Mouse (Mus musculus) kidney, postnatal 36 days (tissue): ENCODE data around the gene Brpf1.

ENCODE experiments used
- DNase-seq, 2 experiments: peaks; one replicate each; pipeline ENCODE4 v3.0.0; 2021 to 2022; ENCODE audit warnings: mixed read lengths in 2 of 2

The Brpf1 gene

DNA sequence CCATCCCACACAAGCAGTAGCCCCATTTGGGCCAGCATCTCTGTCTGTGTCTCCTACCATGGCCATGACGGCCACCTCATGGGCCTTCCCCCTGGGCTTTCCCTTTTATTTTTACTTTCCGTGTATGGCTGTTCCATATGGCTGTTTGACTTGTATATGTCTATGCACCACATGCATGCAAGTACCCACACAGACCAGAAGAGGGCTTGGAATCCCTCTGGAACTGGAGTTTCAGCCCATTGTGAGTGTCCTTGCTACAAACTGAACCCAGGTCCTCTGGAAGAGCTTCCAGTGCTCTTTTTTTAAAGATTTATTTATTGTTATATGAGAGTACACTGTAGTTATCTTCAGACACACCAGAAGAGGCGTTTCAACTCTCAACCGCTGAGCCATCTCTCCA lies 54.5 kb downstream of the Brpf1 start:
- DNase-seq: no peak

DNA sequence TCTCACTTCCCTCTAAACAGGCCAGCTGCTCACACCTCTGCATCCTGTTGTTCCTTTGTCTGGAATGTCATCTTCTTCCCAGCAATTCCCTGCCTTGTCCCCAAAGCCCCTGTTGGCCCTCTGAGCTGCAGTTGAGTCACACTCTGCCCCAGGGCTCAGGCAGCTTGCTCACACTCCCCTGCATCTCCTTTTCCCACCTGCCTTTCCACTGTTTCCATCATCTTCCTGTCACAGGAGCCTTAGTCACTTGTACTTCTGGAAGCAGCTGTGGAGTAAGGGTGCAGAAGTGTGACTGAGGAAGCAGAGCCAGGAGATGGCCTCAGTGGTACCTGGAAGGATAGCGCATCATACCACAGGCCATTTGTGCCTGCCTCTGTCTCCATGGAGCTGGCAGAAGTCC lies 55.3 kb downstream of the Brpf1 start:
- DNase-seq: no peak

DNA sequence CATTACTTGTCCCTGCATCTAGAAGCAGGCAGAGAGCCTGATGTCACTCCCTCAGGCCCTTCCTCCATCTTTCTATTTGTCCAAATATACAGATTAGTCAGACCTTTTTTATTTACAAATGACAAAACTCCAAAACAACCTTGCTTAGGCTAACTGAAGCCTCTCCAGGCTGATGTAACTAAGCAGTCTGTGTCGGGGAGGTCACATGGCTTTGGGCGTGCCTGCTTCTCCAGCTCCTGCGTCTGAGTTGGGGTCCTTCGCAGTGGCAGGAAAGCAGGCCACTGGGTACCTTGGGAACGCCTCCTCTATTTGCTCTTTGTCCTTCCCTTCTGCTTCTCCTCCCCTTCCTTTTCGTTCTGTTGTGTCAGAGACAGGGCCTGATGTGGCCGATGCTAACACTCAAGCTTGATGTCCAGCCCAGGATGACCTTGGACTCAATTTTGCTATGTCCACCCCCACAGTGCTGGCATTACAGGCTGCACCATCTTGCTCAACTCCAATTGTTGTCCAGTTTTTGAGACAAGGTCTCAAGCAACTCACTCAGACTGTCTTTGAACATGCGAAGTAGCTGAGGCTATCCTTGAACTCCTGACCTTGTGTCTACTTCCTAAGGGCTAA lies 57.7 kb downstream of the Brpf1 start:
- DNase-seq: no peak

DNA sequence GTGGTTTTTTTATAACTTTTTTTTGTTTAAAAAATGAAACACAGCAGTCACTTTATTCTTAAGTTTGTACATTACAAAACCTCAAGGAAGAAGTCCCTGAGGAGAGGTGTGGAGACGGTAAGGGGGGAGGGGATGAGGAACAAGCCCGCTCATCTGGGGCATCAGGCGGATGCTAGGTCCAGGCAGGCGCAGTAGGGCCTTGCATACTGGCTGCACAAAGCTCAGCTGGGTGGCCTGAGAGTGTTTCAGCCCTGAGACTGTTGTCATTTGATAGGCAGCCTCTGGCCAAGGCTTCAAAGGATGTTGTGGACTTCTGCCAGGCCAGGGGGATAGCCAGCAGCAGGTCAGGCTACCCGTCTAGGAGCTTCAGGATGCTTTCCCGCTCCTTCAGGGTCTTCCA lies 59.7 kb downstream of the Brpf1 start:
- no peak for DNase-seq

DNA sequence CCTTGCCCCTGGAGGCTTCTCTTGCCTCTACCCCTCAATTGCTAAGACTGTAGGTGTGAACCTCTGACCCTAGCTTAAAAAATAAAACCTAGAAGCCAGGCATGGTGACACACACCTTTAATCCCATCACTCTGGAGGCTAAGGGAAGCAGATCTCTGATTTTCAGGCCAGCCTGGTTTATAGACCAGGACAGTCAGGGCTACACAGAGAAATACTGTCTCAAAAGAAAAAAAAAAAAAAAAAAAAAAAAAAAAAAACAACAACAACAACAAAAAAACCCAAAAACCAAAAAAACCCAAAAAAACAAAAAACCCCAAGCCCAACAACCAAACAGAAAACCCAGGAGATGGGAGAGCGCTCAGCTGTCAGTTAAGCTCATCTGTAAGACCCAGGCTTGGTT lies 60.6 kb downstream of the Brpf1 start:
- DNase-seq: no peak

DNA sequence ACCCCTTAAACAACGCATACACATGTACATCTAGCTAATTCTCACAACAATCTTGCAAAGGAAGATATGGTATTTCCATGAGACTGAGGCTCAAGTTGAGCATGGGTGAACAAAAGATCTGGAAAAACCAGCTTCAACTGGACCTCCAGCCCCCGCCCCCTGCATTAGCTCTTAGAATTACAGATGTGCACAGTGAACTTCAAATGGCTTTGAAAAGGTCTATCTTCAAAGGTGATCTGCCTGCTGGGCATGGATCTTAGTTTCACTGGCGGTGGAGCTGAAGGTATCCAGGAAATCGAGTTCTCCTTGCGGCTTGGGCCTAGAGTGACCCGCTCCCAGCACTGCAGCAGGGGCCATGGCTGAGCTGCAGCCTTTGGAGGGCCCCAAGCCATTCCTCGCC lies 61.2 kb downstream of the Brpf1 start:
- DNase-seq: no peak

DNA sequence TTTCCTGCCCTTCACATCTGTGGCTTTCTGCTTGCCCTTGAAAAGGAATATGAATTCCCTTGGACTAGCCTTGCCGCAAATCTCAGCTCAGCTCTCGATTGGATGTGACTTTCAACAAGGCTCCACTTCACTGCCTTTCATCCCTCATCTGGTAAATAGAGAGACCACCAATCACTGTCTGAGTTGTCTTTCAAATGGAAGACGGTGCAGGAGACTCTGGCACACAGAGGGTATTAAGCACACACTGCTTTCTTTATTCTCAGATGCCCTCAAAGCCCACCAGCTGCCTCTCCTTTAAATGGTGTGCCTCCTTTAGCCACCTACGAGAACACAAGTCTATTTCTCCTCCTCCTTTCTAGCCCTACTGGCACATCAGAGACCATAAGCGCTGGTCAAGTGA lies 61.6 kb downstream of the Brpf1 start:
- no peak for DNase-seq

DNA sequence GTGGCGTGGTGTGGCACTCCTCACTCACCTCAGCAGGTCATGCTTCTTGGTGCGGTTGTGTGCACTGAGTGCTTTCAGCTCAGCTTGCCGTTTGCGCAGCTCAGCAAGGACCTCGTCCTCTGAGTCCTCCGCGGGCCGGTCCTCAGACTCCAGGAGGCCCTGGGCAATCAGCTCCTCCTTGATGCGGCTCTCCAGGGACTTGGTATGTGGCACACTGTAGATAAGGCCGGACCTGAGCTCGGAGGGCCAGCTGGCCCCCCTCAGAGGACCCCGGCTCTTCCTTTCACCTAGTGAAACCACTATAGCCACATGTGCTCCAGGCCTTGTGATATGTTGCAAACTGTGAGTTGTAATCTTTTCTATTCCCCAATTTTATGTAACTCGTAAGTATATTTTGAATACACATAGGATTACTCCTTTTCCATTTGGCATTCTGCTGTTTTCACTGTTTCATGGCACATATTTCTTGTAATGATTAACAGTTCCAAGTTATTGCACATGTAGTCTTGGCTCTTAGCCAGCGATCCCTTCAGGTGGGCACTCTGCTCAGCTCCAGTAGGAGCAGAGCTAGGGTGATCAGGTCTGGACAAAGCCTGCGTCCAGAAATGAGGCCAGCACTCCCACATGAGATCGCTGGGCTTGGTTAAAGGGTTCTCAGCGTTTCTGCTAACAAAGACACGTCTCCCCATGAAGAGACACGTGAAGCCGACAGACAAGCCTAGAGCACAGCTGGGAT lies 63.4 kb downstream of the Brpf1 start:
- peak in 1 of 2 experiments; percentile 26 for DNase-seq

DNA sequence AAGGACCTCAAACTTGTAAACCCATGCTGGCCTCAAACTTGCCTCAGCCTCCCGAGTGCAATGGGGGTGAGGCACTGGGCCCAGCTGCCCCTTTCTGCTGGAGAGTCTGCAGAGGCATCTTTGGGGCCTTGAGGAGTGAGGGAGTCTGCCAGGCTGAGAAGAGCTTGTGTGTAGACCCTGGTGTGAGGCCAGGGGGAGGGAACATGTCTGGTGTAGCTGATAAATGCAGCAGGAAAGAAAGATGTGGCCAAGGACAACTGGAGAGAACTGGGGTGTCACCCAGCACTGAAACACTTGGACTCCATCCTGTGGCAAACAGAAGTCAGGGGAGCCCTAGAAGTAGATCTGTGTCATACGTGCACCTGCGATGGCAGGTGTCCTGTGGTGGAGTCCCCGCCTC lies 66.6 kb downstream of the Brpf1 start:
- no peak for DNase-seq
